Mouse (Mus musculus) retina, postnatal 7 days (tissue): ENCODE data around the gene Hdgfl3.

Experiments used
- DNase-seq: peaks from one replicate; pipeline ENCODE4 v3.0.0-alpha.2; 2012; ENCODE audit warnings: low read depth, low spot score

The Hdgfl3 gene

DNA sequence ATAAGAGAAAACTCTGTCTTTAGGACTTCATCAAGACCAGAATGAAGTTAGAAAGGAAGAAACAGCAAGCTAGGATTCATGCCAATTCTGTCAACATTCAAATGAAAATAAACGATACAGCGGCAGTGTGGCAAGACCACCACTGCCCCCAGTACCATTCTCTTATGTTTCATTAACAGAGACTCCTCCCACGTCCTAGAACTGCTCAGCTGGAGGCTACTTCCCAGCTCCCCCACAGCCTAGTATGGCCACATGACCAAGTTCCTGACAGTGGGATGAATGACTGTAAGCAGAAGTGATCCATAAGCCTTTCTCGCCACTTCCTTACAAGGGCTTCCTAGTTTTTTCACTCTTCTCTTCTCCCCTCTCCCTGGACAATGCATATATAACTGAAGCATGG, 30.2 kb downstream of the Hdgfl3 start:
- DNase-seq, result no peak

DNA sequence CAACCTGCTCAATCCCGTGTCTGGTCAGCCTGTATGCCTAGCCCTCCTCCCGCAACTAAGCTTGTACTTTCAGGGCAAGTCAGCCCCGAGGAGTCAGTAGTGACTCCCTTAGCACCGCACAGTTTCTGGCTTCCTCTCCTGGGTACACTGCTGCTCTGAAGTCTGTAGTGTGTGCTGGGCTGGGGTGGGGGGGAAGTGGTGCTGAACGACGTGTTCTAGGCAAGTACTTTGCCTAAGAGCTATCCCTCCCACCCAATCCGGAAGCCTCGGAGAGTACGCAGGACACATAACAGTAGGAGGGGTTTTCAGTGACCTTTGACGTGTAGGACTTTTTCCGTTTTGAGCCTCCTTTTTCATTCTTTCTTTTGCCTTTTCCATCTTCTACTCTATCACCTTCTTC, 34.9 kb downstream of the Hdgfl3 start:
- no peak for DNase-seq

DNA sequence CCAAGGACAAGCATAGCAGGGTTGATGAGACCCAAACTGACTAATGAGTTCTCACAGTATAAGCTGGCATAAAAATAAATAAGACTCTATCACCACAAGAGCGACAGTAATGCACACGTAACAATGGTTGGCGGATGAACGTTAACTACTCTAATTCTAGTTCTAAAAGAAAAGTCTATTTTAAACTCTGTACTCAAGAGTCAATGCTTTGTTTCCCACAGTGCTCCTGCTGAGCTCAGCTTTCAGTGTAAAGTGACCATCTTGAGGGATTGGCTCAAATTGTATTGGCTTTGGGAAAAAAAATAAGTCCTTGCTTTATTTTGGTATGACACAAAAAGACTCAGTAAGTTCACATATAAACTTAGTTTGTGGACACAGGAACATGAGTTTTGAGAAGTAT, 49.1 kb downstream of the Hdgfl3 start:
- DNase-seq, result no peak

DNA sequence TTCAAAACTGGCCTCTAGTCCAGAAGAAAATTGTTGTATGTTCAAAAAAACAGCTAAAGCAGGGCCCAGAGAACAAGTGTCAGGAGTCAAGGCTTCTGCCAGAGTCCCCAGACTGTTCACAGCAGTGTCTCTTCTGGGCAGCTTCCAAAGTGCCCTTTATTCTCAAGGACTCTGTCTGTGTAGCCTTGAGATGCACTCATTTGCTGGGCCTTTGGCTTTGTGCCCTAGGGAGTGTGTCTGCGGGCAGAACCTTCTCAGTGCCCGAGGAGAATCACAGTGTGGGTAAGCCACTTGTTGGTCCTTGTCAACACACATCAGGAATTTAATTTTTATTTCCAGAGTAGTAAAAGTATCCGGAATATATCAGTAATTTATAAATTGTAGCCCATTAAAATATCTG, 52.7 kb downstream of the Hdgfl3 start:
- DNase-seq, result no peak

DNA sequence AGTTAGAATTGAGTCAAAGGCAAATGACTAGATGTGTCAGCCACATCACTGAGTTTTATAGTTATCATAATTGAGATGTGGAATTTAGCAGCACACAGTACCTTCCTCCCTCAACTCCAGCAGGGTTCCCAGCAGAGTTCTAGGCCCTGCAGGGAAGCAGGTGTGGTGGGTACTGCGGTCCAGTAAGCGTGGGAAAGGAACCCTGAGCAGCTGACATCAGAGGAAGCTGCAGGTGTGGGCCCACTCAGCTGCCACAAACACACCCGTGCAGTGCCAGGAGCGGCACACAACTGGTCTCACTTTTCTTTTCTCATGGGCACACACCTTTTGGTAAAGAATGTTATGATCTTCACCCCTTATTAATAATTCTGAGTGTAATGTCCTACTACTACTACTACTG, 53.5 kb downstream of the Hdgfl3 start:
- no peak for DNase-seq

DNA sequence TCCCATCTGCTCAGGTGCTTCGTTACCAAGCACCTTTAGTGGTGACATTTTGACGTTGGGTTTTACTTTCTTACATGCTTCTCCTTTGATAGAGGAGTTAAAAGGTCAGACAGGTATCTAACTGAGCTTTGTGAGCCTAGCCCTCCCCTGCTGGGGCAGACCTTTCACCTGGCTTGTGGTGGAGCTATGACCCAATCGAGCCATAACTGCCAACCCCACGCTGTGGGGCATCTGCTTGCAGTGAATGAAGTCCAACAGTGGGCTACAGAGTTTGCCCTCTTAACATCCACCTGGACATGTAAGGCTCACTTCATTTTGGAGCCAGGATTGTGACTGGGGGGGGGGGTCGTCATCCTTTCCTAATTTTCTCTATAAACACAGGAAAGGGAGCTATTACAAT, 54.0 kb downstream of the Hdgfl3 start:
- DNase-seq, result no peak

DNA sequence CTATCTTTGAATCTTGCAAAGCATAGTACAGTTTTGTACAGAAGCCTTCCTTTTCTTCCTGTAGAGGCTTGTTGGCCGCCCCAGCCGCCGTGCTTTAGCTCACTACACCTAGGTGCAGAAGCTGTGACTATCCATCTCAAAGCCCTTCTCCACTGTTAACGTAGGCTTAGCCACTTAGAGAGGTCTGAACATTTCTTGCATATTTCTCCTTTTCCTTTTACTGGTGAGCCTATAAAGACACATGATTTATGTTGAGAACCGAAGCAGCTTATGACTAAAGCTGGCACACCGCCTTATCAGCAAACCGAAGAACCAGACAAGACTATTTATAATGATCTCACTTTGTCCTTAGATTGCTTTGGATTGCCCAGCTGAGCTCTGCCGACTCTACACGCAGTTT, 58.9 kb downstream of the Hdgfl3 start:
- DNase-seq, result no peak

DNA sequence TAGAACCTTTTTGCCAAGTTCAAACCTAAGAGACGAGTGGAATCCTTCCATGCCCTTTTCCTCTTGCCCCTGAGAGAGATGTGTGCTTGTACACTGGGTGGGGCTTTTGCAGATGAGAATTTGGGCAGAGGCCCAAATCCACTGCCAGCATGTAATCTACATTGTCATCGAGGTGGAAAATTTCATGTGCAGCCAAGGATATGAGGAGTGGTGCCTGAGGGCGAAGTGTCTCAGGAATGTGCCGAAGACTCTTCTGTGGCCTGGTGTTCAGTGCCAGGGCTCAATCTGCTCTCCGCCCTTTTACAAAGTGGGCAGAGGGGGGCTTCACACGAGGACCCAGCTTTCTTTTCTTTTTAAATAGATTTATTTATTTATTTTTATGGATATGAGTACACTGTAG, 59.6 kb downstream of the Hdgfl3 start:
- DNase-seq, result no peak

DNA sequence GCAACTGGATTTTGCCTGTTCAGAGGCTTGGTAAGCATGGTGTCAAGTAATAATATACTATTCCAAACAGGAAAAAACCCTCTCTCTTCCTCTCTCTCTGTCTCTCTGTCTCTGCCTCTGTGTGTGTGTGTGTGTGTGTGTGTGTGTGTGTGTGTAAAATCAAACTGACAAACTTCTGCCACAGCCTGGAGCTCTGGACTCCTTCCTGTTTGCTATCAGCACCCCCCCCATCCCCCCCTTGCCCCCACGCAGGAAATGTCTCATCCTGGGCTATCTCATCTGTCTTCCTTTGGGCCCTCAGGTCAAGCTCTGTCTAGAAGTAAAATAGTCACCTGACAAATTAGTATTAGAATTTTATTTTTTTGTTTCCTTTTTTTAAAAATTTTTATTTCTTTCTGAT, 60.5 kb downstream of the Hdgfl3 start:
- no peak for DNase-seq

DNA sequence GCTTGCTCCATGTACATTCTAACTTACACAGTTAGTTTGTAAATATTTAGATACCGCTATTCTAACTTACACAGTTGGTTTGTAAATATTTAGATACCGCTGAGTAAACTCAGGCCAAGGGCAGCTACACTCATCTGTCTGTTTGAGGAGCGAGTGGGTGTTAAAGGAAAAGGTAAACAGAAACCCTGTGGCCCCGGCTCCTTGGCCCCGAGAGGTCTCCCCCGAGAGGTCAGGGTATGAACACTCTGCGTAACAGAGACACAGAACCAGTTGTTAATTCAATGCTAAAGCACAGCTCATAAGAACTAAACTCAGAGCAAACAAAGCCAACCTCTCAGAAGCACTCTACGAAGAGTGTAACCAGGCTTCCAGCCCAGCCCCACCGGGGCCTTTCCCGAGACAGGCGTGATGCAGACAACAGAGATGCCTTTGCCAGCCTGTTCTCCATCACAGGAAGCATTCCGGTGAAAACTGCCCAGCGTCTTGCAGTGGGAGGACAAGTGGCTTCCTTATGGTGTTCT, 61.7 kb downstream of the Hdgfl3 start:
- DNase-seq, result no peak

DNA sequence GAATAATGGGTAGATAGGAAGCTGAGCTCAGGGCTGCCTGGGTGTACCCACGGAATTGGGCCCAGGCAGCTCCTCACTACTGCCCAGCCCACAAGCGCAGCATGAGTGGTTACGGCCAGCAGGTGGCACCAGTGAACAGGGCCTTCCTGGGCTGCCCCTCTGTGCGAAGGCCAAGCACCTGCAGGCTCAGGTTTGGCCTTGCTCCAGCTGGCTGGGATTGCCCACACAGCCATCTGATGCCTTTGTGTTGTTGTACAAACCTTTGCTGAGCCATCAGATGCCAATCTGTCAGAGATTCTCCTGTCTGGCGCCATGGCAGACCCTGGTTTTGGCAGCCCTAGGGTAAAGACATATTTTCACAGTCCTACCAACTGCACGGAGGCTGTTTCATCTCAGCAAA, 66.1 kb downstream of the Hdgfl3 start:
- peak; percentile 64 for DNase-seq

DNA sequence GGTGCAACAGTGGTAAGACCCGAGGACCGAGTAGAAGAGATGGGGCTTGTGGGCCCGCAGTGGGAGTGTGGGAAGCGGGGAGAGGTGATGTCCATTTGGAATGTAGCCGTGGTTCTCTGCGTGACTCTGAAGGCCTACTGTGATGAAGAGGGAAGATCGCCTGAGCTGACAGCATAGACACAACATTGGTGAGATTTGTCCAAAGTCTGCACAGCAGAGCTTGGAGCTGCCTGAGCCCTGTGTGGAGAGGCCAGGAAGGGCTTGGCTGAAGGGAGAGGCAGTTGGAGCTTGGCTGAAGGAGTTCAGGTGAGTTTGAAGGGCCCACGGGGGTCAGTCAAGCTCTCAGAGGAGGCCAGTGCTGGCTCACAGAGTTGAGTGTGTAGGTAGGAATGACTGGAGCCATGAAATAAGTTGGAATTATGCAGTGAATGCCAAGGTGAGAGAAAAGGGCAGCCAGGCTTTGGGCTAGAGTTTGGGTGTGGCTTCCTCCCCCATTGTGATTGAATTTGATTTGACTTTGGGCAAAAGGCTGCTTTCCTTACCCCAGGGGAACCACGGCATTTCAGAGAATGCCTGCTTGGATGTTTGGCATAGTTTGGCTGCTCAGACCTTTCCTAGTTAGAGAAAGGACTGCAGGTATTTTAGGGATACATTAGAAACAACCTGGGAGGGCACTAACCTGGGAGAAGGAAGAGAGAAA, 66.9 kb downstream of the Hdgfl3 start:
- DNase-seq, result no peak

DNA sequence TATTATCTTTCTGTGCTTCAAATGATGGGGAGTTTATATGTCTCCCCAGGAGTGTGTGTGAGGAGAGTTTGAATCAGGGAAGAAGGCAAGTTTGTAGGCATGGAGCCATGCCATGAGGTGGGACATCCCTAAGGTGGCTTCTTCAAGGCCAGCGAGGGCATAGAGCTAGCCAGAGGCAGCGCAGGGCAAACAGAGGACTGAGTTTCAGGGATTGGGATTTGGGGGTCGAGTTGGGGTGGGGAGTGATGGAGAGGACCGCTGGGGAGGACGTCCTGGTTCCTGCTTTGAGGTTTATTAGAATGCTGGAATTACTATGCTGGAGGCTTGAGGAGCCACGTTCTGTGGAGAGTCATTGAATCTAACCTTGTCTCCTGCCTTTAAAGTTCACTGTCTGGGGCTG, 68.3 kb downstream of the Hdgfl3 start:
- DNase-seq, result no peak

DNA sequence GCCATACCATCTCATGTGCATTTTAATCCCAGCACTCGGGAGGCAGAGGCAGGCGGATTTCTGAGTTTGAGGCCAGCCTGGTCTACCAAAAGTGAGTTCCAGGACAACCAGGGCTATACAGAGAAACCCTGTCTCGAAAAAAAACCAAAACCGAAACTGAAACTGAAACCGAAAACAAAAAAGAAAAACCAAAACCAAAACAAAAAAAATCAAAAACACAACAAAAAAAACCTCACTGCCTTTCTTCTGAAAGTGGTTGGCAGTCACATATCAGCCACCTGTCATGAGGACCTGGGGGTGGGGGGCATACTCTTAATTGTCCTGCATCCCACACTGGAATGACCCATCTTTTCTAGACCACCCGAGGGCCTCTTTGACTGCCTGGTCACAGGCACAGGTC, 69.7 kb downstream of the Hdgfl3 start:
- no peak for DNase-seq

DNA sequence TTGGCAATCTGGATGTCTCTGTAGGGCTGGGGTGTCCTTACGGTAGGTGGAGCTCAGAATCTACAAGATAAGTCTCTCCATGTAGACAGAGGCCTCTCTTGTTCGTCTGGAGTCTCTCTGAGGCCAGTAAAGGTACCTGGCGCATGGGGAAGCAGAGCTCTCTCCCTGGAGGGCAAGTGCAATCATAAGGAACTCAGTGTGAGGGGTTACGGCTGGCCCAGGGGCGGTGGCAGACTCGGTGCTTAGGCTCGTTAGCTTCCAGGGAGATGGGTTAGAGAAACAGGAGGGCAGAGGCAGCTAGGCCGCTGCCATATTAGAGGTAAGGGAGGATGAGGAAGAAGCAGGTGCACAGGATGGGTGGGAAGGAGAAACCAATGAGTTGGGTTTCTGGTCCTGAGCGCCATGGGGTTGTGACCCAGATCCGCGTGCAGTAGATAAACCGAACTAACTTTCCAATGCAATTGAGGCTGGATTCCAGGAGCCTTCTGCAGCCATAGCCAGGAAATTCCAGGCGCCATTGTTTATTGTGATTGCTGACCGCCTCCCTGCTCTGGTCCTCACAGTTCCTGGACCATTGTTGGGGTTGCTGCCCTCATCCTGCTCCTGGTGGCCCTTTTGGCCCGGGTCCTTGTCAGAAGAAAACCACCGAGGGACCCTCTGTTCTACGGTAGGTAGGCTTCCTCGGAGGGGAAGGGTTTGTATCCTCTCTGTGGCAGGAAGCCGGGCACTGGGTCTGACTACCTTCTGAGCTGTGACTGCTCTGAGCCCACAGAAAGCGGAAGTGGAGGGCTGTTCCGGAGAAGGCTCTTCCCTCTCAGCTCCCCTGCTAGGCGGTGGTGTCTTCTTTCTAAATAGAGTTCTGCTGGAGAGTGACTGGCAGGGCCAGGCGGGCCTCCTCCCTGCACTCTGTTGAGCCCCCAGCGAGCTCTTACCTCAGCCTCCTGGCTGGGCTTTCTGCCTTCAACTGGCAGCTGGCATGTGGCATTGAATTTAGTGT, 71.4 kb downstream of the Hdgfl3 start:
- no peak for DNase-seq

DNA sequence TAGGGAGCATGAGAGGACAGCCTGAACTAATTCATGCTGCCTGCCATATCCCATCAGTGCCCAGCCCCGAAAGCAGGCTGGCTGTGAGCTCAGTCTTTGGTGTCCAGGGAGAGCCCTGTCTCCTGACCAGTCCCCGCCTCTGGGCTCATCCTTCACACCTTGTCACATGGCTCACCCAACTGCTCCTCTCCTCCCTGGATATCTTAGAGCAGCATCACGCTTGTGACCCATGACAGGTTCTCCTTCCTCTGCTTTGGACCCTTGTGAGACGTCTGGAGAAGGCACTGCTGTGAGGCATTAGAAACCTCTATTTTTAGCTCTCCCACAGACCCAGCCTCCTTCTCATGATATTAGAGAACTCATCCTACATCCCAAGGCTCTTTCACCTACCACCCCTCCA, 72.4 kb downstream of the Hdgfl3 start:
- no peak for DNase-seq

DNA sequence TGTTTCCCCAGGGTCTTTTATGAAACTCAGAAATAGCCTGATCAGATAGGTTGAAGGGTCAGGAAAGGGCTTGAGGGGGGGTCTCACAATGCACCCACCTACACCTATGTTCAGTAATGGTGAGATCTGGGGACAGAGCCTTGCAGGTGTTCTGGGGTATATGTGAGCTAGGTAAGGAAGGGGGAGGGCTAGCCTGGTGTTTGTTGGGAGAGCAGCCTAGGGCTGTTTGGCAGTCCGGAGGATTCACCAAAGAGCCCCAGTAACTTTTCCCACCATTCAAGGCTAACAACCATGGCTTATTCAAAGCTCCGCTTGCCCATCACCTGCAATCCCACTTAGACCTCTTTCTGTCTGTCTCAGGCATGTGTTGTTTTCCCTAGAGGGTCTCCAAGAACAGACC, 72.8 kb downstream of the Hdgfl3 start:
- no peak for DNase-seq

DNA sequence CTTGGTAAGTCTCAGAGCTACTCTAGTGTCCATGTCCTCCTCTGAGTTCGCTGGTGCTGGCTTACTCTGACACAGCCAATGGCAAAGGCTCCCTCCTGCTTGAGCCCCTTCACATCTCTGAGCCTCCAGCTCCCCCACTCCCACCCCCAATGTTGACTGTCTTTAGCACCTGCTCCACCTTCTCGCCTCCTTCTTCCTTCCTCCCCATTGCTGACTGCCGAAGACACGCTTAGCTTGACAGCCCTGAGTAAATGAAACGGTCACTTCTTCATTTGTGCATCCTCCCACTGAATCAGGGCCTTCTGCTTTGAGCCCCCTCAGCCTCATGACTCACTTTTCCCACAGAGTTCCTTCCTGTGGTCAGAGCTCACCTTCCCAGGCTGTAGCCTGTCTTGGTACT, 73.3 kb downstream of the Hdgfl3 start:
- DNase-seq, result no peak

DNA sequence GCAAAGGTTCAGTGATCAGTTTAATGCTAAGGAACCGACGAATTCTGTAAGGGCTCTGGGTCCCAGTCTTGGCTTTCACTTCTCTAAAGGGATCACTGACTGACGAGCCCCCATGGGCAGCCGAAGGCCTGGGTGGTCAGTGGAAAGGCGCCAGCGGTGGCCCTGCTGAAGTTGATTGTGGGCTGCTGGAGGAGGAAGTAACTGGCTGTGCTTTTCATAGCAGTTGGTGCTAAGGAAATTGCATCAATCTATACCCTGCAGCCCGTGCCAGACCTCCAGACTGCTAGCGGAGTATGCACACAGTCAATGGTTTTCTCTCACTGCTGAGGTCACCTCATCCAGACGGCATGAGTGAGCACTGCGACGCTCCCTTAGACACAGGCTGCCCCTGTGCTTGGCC, 74.2 kb downstream of the Hdgfl3 start:
- no peak for DNase-seq

DNA sequence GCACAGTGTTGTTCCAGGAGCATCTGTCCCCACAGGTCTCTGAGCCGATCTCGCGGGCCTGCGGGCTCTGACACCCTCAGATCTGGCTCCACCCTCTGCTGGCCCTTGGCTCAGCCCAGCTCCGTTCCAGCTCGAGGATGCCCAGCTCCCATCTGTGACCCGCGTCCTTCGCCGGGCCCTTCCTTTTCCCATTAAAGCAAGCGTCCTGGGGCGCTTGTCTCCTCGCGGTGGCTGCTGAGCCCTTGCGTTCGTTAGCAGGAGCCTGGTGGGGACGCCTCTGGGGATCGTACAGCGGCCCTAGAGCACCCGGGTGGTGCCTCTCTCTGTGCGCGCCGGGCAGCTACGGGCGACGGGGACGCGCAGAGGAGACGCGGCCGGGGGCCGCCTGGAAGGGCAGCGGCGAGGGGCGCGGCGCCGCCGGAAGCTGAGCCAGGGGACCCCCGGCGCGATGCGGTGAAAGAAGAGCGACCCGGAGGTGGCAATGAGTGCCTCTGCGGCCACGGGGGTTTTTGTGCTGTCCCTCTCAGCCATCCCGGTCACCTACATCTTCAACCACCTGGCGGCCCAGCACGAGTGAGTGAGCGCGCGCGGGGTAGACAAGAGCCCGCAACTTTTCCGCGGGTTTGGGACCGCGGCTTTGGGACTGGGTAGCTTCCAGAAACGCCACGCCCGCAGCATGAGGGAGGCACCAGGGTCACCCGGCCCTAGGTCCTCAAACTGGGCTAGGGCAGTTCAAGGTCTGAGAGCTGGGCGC, 75.1 kb downstream of the Hdgfl3 start, which contains the start of gene Tm6sf1:
Gene Tm6sf1, plus strand, starts transcription at position 34 of the 754 bp plus-strand sequence.
- DNase-seq, result peak; percentile 31

DNA sequence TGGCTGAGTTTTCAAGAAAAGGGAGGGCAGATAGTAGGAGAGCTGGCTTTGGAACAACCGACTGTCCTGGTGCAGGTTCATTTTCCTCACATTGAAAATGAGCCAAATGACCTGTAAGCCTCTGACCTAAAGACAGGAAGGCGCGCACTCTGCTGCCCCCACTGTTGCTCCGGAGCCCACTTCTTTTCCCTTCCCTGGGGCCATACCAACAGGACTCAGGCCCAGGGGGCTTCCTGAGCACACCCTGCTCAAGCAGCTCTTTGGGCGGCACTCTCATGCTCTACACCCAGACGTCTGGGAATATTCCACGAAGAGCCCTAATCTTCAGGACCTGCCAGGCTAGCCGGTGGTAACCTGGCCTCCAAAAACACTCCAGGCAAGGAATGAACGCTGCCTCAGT, 76.0 kb downstream of the Hdgfl3 start:
- DNase-seq, result no peak

DNA sequence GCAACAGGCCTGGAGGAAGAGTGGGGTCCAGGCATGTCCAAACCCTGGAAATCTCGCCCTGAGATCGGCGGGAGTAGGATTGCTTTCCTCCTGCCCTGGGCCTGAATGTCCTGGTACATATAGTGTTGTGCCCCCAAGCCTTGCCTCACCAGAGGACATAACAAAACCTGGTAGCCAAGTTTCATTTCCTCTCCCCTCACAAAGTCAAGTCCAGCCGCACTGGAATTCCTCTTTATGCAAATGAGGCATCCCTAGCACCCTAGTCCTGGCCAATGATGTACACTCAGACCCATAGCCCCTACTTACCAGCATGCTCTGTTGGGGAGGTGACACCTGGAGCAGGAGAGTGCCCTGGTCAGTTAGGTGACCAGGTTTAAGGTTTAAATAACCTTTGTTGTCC, 78.1 kb downstream of the Hdgfl3 start:
- DNase-seq, result no peak
